26 mouse cellular contexts compared by ENCODE assay signal in the genomic region with DNA sequence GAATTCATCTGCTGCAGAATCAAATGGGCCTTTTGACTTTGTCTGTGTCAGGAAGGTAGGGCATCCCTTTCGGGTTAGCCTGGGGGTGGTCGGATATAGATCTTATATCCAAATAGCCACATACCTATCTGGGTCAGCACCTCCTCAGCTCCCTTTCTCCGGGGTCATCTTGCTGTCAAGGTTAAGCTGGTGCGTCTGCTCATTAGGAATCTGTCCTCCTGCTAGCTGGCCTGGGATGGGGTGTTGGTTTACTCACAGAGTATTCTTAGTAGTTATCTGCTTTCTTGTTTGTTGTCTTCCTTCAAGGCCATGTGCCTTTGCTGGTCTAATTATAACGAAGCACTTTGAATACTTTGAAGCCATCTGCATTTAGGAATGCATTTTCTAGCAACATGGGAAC.
A peak's percentile ranks its signal among the peaks of the same experiment; 100 is the strongest.
DNase-seq lines count a peak whose midpoint lies in the region; ATAC-seq and TF ChIP-seq lines count a peak whose summit lies in the region.
"Had no signal": no experiment of that assay in that cellular context is flagged by ENCODE, and none has a peak within 500 bp of the region (broad histone marks: within the 10 kb centered on the region; RNA-seq: fewer than 3 reads in every experiment).

No protein-coding gene starts in this region.

- H3K4me3 ChIP-seq in gastrocnemius, adult 2 months, result no peak overlapping the region
- no peak overlapping the region for H3K4me3 ChIP-seq in midbrain, embryonic 11.5 days (ENCODE audit: low read depth, low read length)
- no peak overlapping the region for H3K4me3 ChIP-seq in midbrain, embryonic 13.5 days (replicated peaks)
- no peak overlapping the region for H3K4me3 ChIP-seq in G1E (ENCODE audit: low read depth, low read length)
- H3K4me3 ChIP-seq in kidney, embryonic 14.5 days (ENCODE audit: low read length), result no peak overlapping the region
- H3K4me3 ChIP-seq: forebrain, embryonic 10.5 days; forebrain, embryonic 13.5 days; heart, embryonic 12.5 days; heart, embryonic 15.5 days; hindbrain, embryonic 10.5 days; hindbrain, embryonic 13.5 days; intestine, embryonic 15.5 days had no signal

- no peaks in the 10 kb centered on the region for H3K4me1 ChIP-seq in midbrain, embryonic 11.5 days (ENCODE audit: control insufficient read depth, insufficient read depth, low read length)
- no peaks in the 10 kb centered on the region for H3K4me1 ChIP-seq in midbrain, embryonic 13.5 days (replicated peaks)
- H3K4me1 ChIP-seq in G1E (ENCODE audit: insufficient read depth, low read depth, low read length), result peaks cover 20% of the 10 kb centered on the region
- no peaks in the 10 kb centered on the region for H3K4me1 ChIP-seq in kidney, embryonic 14.5 days (ENCODE audit: control insufficient read depth, insufficient read depth, low read length)
- H3K4me1 ChIP-seq: forebrain, embryonic 10.5 days; forebrain, embryonic 13.5 days; heart, embryonic 15.5 days; hindbrain, embryonic 13.5 days; intestine, embryonic 15.5 days had no signal

- H3K36me3 ChIP-seq in midbrain, embryonic 11.5 days (ENCODE audit: control insufficient read depth, insufficient read depth, low read length), result 0 out of 2 replicates have a peak, but pooled peaks cover 3% of the 10 kb centered on the region
- H3K36me3 ChIP-seq in midbrain, embryonic 13.5 days, result peaks cover 23% of the 10 kb centered on the region
- H3K36me3 ChIP-seq in G1E (replicated peaks), result peaks cover 62% of the 10 kb centered on the region
- H3K36me3 ChIP-seq in kidney, embryonic 14.5 days (ENCODE audit: control insufficient read depth, insufficient read depth, low read length), result peaks cover 9% of the 10 kb centered on the region; the same call in 1 of the 2 replicates

- H3K27ac ChIP-seq in gastrocnemius, adult 2 months, result peak overlapping the region; percentile 87
- H3K27ac ChIP-seq in midbrain, embryonic 11.5 days (ENCODE audit: low read depth, low read length), result no peak overlapping the region
- no peak overlapping the region for H3K27ac ChIP-seq in midbrain, embryonic 13.5 days
- no peak overlapping the region for H3K27ac ChIP-seq in kidney, embryonic 14.5 days (ENCODE audit: low read depth, low read length)
- H3K27ac ChIP-seq: forebrain, embryonic 10.5 days; forebrain, embryonic 13.5 days; heart, embryonic 15.5 days; hindbrain, embryonic 10.5 days; hindbrain, embryonic 13.5 days; intestine, embryonic 15.5 days had no signal

- H3K4me2 ChIP-seq in midbrain, embryonic 11.5 days, result no peak overlapping the region
- H3K4me2 ChIP-seq in midbrain, embryonic 13.5 days (replicated peaks), result no peak overlapping the region
- H3K4me2 ChIP-seq in kidney, embryonic 14.5 days (replicated peaks; ENCODE audit: low read depth, low read length), result no peak overlapping the region
- H3K4me2 ChIP-seq: forebrain, embryonic 13.5 days; heart, embryonic 12.5 days; heart, embryonic 15.5 days; hindbrain, embryonic 13.5 days; intestine, embryonic 15.5 days had no signal

- no peak for TF ChIP-seq CTCF in gastrocnemius, adult 2 months (IDR thresholded peaks at IDR 0.05)
- TF ChIP-seq CTCF in G1E (IDR thresholded peaks at IDR 0.05; ENCODE audit: low read depth, low read length), result no peak

- intact Hi-C loops in gastrocnemius, adult 2 months (cut with DNase I), result no loop called here
- intact Hi-C loops in gastrocnemius, postnatal 14 days (cut with DNase I; ENCODE audit: low total_unique reads), result no loop called here

- peak; percentile 54 for DNase-seq in gastrocnemius, adult 2 months
- DNase-seq in gastrocnemius, postnatal 14 days, result no peak
- DNase-seq in midbrain, embryonic 11.5 days (ENCODE audit: low spot score, missing footprints), result peak; percentile 51
- no peak for DNase-seq in G1E (ENCODE audit: low spot score)
- peak; percentile 25 for DNase-seq in ZHBTc4 (ENCODE audit: low read depth, low spot score)
- DNase-seq: adrenal gland, postnatal 10 days; adrenal gland, postnatal 36 days; B cell, adult 2 months; cerebellum, adult 18-20 months; cerebellum, adult 9-10 months; cerebellum, postnatal 14 days; heart, adult 18-20 months; heart, postnatal 10 days; heart, postnatal 36 days had no signal

- H3K27me3 ChIP-seq in midbrain, embryonic 11.5 days (ENCODE audit: control insufficient read depth, insufficient read depth, low read length), result no peaks in the 10 kb centered on the region
- H3K27me3 ChIP-seq in midbrain, embryonic 13.5 days, result no peaks in the 10 kb centered on the region
- no peaks in the 10 kb centered on the region for H3K27me3 ChIP-seq in G1E (ENCODE audit: insufficient read depth, low read length)
- H3K27me3 ChIP-seq in kidney, embryonic 14.5 days (ENCODE audit: control insufficient read depth, insufficient read depth, low read length), result no peaks in the 10 kb centered on the region
- H3K27me3 ChIP-seq: CH12.LX; forebrain, embryonic 13.5 days; heart, embryonic 12.5 days; heart, embryonic 15.5 days; hindbrain, embryonic 13.5 days; intestine, embryonic 15.5 days had no signal

- no peaks in the 10 kb centered on the region for H3K9me3 ChIP-seq in midbrain, embryonic 11.5 days (ENCODE audit: control insufficient read depth, low read length)
- H3K9me3 ChIP-seq in midbrain, embryonic 13.5 days, result no peaks in the 10 kb centered on the region
- peaks cover 3% of the 10 kb centered on the region; the same call in 1 of the 2 replicates for H3K9me3 ChIP-seq in G1E (replicated peaks)
- no peaks in the 10 kb centered on the region for H3K9me3 ChIP-seq in kidney, embryonic 14.5 days (ENCODE audit: control insufficient read depth, low read length)
- H3K9me3 ChIP-seq: forebrain, embryonic 10.5 days; forebrain, embryonic 13.5 days; heart, embryonic 12.5 days; heart, embryonic 15.5 days; hindbrain, embryonic 10.5 days; hindbrain, embryonic 13.5 days; intestine, embryonic 15.5 days had no signal

- WGBS in midbrain, embryonic 11.5 days, result 88% methylated on average over 5 of the region's 5 CpGs
- WGBS in midbrain, embryonic 13.5 days, result 93% methylated on average over 5 of the region's 5 CpGs
- 83% methylated on average over 5 of the region's 5 CpGs for WGBS in kidney, embryonic 14.5 days

- no peak for ATAC-seq in midbrain, embryonic 11.5 days (ENCODE audit: low FRiP score)
- ATAC-seq in midbrain, embryonic 13.5 days, result no peak
- ATAC-seq in G1E (ENCODE audit: extremely low read depth, insufficient number of reproducible peaks, low FRiP score, poor library complexity, severe bottlenecking), result peak; percentile 51
- ATAC-seq in kidney, embryonic 14.5 days (ENCODE audit: low FRiP score, low TSS enrichment), result no peak
- ATAC-seq: forebrain, embryonic 13.5 days; forebrain, embryonic 16.5 days; hindbrain, embryonic 16.5 days; intestine, embryonic 15.5 days had no signal

- no peak overlapping the region for H3K9ac ChIP-seq in midbrain, embryonic 11.5 days (ENCODE audit: low read length)
- H3K9ac ChIP-seq in midbrain, embryonic 13.5 days (replicated peaks), result no peak overlapping the region
- H3K9ac ChIP-seq in kidney, embryonic 14.5 days (ENCODE audit: low read depth, low read length), result no peak overlapping the region
- H3K9ac ChIP-seq: forebrain, embryonic 13.5 days; heart, embryonic 12.5 days; heart, embryonic 15.5 days; hindbrain, embryonic 13.5 days; intestine, embryonic 15.5 days had no signal

Comparison
In these comparisons a context has a peak if more than half of its experiments do, and no peak if none do; other contexts are left out.
1. DNase-seq: peak in gastrocnemius, adult 2 months (single experiment), midbrain, embryonic 11.5 days (single experiment) and ZHBTc4 (single experiment); none in gastrocnemius, postnatal 14 days (single experiment) and G1E (single experiment).